Mouse (Mus musculus): ENCODE measurements around the gene Sgms2. TPM values are rescaled to one million over a fixed set of nuclear protein-coding genes. Genes with fewer than 3 reads are reported as not detected.

Sgms2 gene
- total RNA-seq, 2 experiments from 2014 or later = 3.9 to 4.2 TPM

DNA sequence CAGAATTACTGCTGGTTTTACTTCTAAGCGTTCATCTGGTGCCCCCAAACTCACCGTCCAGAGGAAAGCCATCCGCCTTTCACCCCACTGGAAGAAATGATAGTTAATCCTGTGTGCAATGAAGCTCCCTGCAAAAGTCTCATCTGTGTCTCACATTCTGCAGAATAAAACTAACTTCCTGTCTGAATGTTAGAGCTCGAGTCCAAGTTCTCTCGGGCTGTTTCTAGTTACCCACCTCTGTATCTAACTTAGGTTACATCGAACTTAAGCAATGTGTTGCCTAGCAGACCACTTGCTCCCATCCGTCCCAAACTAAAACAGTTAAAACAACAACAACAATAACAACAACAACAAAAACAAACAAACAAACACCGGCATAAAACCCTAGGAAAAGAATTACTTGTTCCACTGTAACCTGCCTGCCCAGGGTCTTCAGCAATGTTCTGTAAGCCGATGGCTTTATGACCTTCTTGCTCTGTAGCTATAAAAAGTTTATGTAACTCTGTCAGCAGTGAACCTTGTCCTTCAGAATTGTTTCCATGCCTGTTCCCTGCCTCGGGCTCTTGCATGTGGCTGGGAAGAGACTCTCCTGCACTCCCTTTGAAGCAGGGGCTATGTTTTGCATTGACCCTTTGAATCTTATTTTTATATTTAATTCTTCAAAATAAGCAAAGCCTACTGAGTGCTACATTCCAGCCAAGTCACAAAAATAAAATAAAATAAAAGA lies 218.7 kb downstream of the Sgms2 start:
- no peak for ATAC-seq (replicated peaks; ENCODE audit: low FRiP score, poor library complexity, severe bottlenecking)

DNA sequence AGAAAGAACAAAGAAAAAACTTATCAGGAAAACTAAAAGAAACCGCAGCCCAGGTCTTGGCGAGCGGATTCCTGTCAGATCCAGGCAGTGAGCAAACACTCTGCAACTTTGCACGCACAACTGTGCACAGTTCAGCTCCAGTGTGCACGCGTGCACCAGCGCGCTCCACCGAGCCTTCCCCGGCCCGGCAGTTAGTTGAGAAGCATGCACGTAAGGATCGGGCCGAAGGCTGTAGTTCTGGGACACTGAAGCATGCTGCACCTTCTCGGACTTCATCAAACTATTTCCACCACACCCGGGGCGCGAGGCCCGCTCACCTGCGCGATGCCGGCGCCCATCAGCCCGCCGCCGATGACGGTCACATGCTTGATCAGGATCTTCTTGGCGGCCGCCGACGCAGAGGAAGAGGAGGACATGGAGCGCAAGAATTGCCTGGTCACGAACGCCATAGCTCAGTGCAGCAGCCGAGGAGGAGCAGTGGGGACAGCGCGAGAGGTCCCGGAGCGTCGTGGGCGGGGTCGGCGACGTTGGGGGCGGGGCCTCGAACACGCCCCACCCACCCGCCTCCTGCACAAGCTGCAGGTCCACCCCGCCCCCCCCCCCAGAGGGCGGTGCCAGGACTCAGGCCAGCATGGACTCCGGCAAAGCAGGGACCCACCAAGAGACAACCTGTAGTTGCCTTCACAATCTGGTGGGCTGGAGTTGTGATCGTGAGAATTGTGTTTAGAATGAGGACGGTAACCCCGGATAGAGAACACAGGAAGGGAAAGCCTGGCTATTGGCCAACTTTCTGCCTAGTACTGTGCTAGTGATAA lies 219.4 kb downstream of the Sgms2 start, which contains the start of gene Hadh:
Hadh (minus strand) TSS at position 543 of the 815 bp plus-strand sequence.
- ATAC-seq (replicated peaks; ENCODE audit: low FRiP score, poor library complexity, severe bottlenecking) = peak; percentile 71

DNA sequence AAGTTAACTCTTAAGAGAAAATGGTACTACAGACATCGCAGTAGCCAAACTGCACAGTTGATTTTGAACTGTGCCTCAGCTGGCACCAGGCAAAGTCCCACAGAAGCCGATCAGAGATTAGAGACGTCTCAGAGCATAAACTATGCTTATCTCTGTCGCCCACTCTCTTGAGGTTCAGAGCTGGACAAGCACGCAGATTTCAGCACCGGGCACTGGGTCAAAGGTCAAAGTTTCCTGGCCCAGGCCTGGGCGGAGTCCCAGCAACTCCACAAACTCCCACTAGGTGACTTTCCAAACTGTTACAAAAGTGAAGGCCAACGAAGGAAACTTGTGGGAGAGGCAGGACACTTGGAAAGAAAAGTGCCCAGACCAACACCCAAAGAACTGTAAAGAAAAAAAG lies 220.1 kb downstream of the Sgms2 start:
- ATAC-seq (replicated peaks; ENCODE audit: low FRiP score, poor library complexity, severe bottlenecking) = no peak

DNA sequence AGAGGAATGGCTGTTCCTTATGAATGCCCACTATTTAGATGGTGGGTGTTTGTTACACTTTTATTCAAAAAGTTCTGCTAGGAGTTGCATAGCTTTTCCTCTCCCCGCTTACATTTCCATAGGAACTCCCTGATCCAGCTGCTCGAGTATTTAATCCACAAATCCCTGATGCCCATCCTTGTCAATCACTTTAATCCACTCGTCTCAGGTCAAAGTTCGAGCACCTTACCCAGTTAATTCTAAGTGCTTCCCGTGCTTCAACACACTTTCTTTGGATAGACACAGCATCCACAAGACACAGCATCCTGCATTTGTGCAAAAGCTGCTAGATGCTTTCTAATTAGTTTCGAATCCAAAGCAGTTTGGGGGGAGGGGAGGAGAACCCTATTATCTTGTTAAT lies 220.8 kb downstream of the Sgms2 start:
- no peak for ATAC-seq (replicated peaks; ENCODE audit: low FRiP score, poor library complexity, severe bottlenecking)

Other genes starting within 250 kb of the Sgms2 start
- 9.6 and 17.3 TPM in 2 replicates for gene Hadh, start 219.3 kb downstream of the Sgms2 start, total RNA-seq (2015; ENCODE audit: low replicate concordance)
- 2.7 and 7.6 TPM in 2 replicates for gene Hadh, start 219.3 kb downstream of the Sgms2 start, total RNA-seq (2017; ENCODE audit: low replicate concordance)
- 1.7 TPM in 1 of 2 replicates, not detected in the other for gene Cyp2u1, start 188.2 kb downstream of the Sgms2 start, total RNA-seq (2015; ENCODE audit: low replicate concordance)
- gene Cyp2u1, start 188.2 kb downstream of the Sgms2 start, total RNA-seq (2017; ENCODE audit: low replicate concordance) = not detected in 2 replicates
- gene Papss1, start 73.4 kb upstream of the Sgms2 start, total RNA-seq (2015; ENCODE audit: low replicate concordance) = 1.4 and 3.8 TPM in 2 replicates
- 0.64 and 2.3 TPM in 2 replicates for gene Papss1, start 73.4 kb upstream of the Sgms2 start, total RNA-seq (2017; ENCODE audit: low replicate concordance)

Data from erythroid progenitor cell, adult 5-6 weeks (primary cell).